Mouse (Mus musculus) left cerebral cortex, adult 11 months (tissue): ENCODE data around the gene Gm9803.
A peak's percentile ranks its signal among the peaks of the same experiment; 100 is the strongest.
"Not testable (repeated sequence)": the region's sequence is repeated elsewhere in the genome, so short reads cannot be mapped to it uniquely, and the experiment has no call there.

Experiments used
- DNase-seq: peaks from one replicate; pipeline ENCODE4 v3.0.0; 2022; ENCODE audit warnings: low spot score

Gene Gm9803

DNA sequence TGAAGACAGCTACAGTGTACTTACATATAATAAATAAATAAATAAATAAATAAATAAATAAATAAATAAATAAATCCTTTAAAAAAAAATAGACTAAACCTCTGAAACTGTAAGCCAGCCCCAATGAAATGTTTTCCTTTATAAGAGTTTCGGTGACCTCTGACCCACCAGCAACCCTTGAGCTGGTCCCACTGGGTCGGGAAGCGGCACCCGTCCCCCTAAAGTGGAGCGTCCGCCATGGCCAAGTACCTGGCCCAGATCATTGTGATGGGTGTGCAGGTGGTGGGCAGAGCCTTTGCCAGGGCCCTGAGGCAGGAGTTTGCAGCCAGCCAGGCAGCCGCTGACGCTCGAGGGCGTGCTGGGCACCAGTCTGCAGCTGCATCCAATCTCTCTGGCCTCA lies at the start of gene Gm9803:
Gene Gm9803 (plus strand): TSS at position 154 of the 400 bp plus-strand sequence.
- not testable (repeated sequence) for DNase-seq

DNA sequence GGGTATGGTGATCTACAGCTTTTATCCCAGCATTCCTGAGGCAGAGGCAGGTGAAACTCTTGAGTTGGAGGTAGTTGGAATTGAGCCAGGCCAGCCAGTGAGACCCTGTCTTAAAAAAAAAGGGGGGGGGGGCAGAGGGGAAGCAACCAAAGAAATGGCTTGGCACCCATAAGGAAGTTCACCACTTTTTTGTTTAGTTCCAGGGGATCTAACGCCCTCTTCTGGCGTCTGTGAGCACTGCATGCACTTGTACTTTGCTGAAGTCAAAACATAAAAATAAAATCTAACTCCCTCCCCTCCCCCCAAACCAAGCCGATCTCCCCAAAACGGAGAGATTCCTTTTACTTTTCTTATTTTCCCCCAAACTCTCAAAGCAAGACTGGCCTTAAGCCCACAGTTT lies 48.5 kb upstream of the Gm9803 start:
- no peak for DNase-seq

DNA sequence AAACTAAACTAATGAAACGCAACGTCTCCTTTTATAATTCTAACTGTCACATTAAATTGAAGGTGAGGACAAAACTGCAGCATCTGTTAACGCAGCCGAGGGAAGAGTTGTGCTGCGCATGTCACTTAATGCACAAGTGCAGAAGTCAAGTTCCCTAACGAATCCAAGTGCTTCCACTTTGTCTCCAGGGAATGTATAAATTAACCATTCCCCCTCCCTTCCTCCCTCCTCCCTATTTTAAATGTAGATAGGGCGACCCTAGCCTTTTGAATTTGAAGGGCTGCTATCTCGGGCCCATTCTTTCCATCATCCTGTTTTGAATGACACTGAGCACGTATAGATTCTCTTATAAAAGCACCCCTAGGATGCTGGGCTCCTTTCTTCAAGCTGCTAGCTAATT lies 46.4 kb upstream of the Gm9803 start:
- no peak for DNase-seq

DNA sequence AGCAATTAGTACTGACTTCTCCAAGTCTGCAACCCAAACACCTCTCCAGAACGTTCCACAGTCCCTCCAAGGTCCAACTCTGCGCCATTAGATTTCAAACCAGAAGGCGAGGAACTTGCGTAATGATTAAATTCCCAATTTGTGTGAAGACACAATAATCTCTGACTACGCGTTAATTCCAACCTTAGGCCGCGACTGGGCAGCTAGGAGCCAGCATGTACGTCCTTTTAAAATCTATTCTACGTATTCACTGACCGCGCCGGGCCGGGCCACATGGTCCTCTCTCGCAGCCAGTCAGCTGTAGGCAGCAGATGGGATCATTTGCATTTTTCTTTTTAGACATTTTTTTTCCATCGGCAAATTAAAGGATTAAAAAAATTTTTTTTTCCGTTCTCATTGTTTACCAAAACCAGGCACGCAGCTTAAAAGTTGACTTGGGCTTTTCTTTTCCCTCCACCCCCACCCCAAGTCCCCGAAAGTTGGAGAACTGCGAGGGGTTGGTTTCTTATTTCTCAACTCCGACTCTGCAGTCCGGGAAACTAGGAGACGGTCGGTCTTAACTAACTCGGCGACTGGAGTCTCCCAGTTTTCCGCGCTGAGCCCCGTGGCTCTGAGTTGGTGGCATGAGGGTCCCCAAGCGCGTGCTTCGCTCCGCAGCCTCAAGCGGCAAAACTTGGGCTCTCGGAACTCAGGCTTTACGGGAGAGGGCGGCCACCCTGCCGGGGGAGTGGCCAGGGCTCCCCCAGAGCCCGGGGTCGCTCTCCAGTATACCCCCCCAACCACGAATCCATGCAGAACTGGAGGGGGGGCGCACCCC lies 45.8 kb upstream of the Gm9803 start:
- no peak for DNase-seq

- peak; percentile 35 for DNase-seq
These were observed 45.0 kb upstream of the Gm9803 start, which contains the start of gene Bend3 for GRCm38 (mm10) chr10:43478751-43479435. Bend3 (plus strand) TSS chr10:43478831.

DNA sequence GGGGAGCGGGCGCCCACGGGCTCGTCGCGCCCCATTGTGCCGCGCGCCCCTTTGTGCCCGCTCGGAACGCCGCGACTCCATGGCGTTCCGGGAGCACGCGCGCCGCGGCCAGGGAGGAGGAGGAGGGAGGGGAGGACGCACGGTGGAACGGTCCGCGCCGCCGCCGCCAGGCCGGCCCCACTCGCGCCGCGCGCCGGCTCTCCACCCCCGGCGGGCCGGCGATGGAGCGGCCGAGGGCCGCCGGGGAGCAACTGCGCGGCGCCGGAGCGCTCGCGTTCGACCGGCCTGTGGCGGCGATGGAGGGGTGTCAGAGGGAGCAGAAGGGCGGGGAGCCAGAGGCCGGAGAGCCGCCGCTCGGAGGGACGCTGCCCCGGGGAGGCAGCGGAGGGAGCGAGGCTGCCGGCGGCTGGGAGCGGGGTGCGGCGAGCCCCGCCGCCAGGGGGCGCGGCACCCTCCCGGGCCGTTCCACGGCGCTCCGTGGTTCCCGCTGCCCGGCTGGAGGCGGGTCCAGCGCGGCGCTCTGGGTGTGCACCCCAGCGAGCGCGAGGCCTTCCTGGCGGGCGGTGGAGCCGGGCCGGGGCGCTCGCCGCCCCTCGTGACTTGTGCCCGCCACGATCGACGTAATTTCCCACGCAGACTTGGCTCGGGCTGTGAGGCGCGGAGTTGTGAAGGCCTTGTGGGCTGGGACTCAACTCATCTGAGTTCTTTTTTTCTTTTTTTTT lies 44.3 kb upstream of the Gm9803 start:
- peak; percentile 65 for DNase-seq

DNA sequence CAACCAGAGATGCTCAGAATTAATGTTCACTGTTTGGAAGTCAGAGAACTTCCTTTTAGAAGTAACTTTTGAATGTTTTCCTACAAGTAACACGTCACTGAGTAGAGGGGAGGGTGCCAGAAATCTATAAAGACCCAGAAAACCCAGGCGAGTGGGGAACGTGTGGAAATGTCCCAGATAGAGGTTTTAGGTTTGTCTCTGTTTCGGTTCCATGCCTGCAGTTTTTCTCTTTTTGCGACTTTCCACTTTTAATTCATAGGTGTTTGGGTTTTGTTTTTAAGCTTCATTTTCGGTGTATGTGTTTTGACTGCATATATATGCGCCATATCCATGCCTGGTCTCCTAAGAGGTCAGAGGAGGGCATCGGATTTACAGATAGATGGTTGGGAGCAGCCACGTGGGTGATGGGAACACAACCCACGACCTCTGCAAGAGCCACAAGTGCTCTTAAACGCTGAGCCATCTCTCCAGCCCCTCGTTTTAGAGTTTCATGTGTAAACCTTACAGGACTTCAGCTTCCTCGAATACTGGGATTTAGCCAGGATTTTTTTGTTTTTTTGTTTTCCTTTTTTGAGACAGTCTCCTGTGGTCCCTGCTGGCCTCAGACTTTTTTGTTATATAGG lies 43.5 kb upstream of the Gm9803 start:
- DNase-seq, result no peak

DNA sequence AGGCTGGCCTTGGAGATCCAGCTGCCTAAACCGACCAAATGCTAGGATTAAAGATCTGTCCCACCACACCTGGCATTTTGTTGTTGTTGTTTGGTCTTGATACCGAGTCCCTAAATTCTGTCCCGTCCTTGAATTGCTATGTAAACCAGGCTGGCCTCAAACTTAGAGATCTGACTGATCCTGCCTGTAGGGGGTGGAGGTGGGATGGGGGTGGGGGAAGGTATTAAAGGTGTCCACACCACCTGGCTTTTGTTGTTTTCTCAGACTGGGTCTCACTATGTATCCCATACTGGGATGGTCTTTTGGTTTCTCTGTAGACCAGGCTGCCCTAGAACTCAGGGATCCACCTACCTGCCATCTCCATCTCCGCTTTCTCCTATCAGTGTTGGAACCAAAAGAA lies 42.7 kb upstream of the Gm9803 start:
- no peak for DNase-seq

- no peak for DNase-seq
These were observed 41.9 kb upstream of the Gm9803 start for GRCm38 (mm10) chr10:43482021-43482420.

DNA sequence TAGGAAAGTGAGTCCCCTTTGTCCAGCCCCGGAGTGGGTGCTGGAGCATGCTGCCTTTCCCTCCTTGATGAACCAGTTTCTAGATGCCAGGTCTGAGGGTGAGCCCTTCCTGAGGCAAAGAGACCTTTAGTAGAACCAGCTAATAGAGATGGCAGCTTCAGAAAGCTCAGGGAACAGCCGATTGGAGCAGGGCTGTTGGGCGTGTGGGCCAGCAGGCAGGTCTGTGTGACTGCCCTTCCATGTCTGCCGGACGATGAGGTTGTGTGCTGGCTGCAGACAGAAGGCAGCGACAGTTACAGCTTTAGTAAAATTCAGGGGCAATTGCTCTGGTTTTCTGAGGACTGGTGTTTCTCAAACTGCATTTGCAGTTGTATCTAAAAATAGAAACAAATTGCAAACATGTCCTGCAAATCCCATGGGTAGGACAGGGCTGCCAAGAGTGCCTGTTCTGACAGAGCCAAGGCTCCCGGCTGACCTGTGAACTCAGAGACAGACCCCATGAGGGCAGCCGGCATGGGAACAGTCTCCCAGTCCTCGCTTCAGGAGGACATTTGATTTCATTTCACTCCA lies 40.4 kb upstream of the Gm9803 start:
- DNase-seq, result no peak

- no peak for DNase-seq
These were observed 38.1 kb upstream of the Gm9803 start for GRCm38 (mm10) chr10:43485751-43486268.

DNA sequence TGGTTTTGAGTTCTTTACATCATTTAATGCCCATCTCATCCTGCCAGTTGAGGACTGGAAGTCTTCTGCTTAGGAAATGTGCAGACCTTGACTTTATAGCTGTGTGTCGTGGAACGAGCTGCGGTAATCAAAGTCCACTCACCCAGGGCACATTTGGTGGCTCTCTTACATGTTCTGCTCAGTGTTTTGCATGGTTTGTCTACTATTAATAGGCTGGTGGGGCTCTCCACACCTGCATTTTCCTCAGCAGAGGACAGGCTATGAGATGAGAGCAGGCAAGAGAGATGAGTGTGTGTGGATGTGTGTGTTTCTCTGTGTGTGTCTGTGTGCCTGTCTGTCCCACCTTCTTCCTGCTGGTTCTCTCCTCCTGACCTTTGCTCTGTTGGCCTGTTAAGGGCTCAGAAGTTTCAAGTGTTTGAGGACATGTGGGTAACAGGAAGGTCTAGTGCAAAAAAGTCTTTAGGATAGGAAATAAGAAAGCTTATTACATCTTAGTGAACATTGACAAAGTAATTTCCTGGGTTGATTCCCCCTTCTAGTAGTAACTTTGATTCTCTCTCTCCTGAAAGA lies 36.4 kb upstream of the Gm9803 start:
- no peak for DNase-seq

DNA sequence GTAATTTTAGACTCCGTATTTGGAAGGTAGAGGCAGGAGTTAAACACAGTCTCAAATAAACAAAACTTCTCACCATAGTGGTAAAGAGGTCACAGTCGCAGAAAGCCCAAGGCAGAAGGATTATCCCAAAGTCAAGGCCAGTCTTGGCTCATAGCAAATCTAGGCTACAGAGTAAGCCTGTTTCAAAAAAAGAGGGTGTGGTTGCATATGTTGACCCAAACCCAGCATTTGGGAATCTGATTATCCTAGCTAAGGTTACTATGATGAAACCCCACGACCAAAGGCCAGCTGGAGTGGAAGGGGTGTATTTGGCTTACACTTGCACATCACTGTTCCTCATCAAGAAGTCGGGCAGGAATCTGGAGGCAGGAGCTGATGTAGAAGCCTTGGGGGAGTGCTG lies 35.6 kb upstream of the Gm9803 start:
- no peak for DNase-seq

- DNase-seq, result no peak
These were observed 34.7 kb upstream of the Gm9803 start for GRCm38 (mm10) chr10:43489139-43489538.

- DNase-seq, result no peak
These were observed 34.3 kb upstream of the Gm9803 start for GRCm38 (mm10) chr10:43489550-43489949.

DNA sequence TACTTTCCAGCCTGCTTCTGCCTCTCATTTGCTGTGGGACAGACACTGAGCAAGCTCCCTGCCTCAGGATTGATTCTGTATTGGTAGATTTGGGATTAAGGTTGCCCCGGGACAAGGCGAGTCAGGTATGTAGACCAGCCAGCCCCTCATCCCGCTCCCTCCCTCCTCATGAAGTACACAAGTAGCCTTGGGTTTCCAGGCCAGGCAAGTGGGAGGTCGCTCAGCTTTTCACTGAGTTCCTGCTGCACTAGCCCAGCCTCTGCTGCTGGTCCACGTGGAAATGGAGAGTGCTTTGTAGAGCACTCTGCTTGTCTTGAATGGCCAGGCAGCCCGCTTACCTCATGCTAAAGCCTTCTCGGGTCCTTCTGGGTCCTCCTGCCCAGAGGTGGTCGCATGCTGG lies 33.9 kb upstream of the Gm9803 start:
- DNase-seq, result no peak

- no peak for DNase-seq
These were observed 33.0 kb upstream of the Gm9803 start for GRCm38 (mm10) chr10:43490846-43491245.

- DNase-seq, result no peak
These were observed 21.3 kb upstream of the Gm9803 start for GRCm38 (mm10) chr10:43502599-43502998.

DNA sequence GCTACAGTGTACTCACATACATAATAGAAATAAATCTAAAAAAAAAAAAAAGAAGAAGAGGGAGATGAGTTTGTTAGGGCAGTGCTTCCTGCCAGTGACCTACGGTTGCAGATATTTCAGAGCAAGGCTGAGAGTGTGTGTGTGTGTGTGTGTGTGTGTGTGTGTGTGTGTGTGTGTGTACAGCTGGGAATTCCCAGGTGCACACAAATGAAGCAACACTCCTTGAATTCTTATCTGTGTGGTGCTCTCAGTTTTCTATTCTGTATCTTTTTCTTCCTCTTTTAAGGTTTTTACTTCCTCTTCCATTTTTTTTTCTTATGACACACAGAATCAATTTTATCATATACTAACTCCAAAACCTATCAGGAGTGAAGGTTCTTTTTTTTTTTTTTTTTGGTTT lies 19.6 kb upstream of the Gm9803 start:
- DNase-seq, result no peak

GRCm38 (mm10) chr10:43507051-43507450 lies 16.8 kb upstream of the Gm9803 start:
- DNase-seq, result no peak

GRCm38 (mm10) chr10:43509228-43509627 lies 14.7 kb upstream of the Gm9803 start:
- no peak for DNase-seq
